Comparison of ENCODE assay signal across 24 mouse cellular contexts in genomic region chr8:64030081-64030480, GRCm38 (mm10).
"Had no signal": no experiment of that assay in that cellular context is flagged by ENCODE, and none has a peak within 500 bp of the region (broad histone marks: within the 10 kb centered on the region; RNA-seq: fewer than 3 reads in every experiment).

No protein-coding gene starts in this region.

- ATAC-seq: liver, embryonic 12.5 days; midbrain, embryonic 13.5 days; midbrain, embryonic 16.5 days had no signal

- H3K27me3 ChIP-seq: kidney, embryonic 15.5 days; limb, embryonic 13.5 days; liver, embryonic 12.5 days; liver, embryonic 15.5 days; lung, embryonic 15.5 days; megakaryocyte, embryonic 14.5 days; midbrain, embryonic 13.5 days; neural tube, embryonic 13.5 days; stomach, embryonic 15.5 days had no signal

- H3K9ac ChIP-seq: kidney, embryonic 15.5 days; limb, embryonic 13.5 days; liver, embryonic 12.5 days; liver, embryonic 15.5 days; lung, embryonic 15.5 days; midbrain, embryonic 13.5 days; neural tube, embryonic 13.5 days; stomach, embryonic 15.5 days had no signal

- H3K36me3 ChIP-seq: kidney, embryonic 15.5 days; limb, embryonic 10.5 days; limb, embryonic 13.5 days; liver, embryonic 12.5 days; liver, embryonic 15.5 days; lung, embryonic 15.5 days; midbrain, embryonic 10.5 days; midbrain, embryonic 13.5 days; neural tube, embryonic 13.5 days; stomach, embryonic 15.5 days had no signal

- H3K27ac ChIP-seq: kidney, embryonic 15.5 days; left cerebral cortex, adult 2 months; limb, embryonic 10.5 days; limb, embryonic 13.5 days; liver, embryonic 12.5 days; liver, embryonic 15.5 days; lung, embryonic 15.5 days; midbrain, embryonic 10.5 days; midbrain, embryonic 13.5 days; neural tube, embryonic 13.5 days; stomach, embryonic 15.5 days had no signal

- DNase-seq: kidney, postnatal 10 days; layer of hippocampus, postnatal 36 days; liver; lung, adult 18-20 months; lung, postnatal 10 days; lung, postnatal 36 days; retina, postnatal 1 day; right cerebral cortex, postnatal 25 days; spleen, adult 18-20 months; thymus, postnatal 25 days had no signal

- H3K9me3 ChIP-seq: kidney, embryonic 15.5 days; limb, embryonic 10.5 days; limb, embryonic 13.5 days; liver, embryonic 12.5 days; liver, embryonic 15.5 days; lung, embryonic 15.5 days; megakaryocyte, embryonic 14.5 days; midbrain, embryonic 10.5 days; midbrain, embryonic 13.5 days; neural tube, embryonic 13.5 days; stomach, embryonic 15.5 days had no signal

- H3K4me2 ChIP-seq: kidney, embryonic 15.5 days; limb, embryonic 13.5 days; liver, embryonic 12.5 days; liver, embryonic 15.5 days; lung, embryonic 15.5 days; midbrain, embryonic 13.5 days; neural tube, embryonic 13.5 days; stomach, embryonic 15.5 days had no signal

- H3K4me3 ChIP-seq: kidney, embryonic 15.5 days; left cerebral cortex, adult 2 months; limb, embryonic 10.5 days; limb, embryonic 13.5 days; liver, embryonic 12.5 days; liver, embryonic 15.5 days; lung, embryonic 15.5 days; megakaryocyte, embryonic 14.5 days; midbrain, embryonic 10.5 days; midbrain, embryonic 13.5 days; myocyte; neural tube, embryonic 13.5 days; stomach, embryonic 15.5 days had no signal

- H3K4me1 ChIP-seq: kidney, embryonic 15.5 days; limb, embryonic 10.5 days; limb, embryonic 13.5 days; liver, embryonic 12.5 days; liver, embryonic 15.5 days; lung, embryonic 15.5 days; megakaryocyte, embryonic 14.5 days; midbrain, embryonic 10.5 days; midbrain, embryonic 13.5 days; neural tube, embryonic 13.5 days; stomach, embryonic 15.5 days had no signal
